Mouse (Mus musculus): ENCODE measurements around the gene Cnr1. TPM values are rescaled to one million over a fixed set of nuclear protein-coding genes. Genes with fewer than 3 reads are reported as not detected.

Gene Cnr1
- polyA plus RNA-seq, 1 experiment from 2014 or later = 6.4 TPM

Other genes starting within 250 kb of the Cnr1 start
- 0.64 and 1.6 TPM in 2 replicates for gene Spaca1, start 125.6 kb downstream of the Cnr1 start, polyA plus RNA-seq (2014; fragmentation: Nextera tagmentation; extraction: Ambion mirVana)